Mouse (Mus musculus) testis, adult 2 months (tissue): ENCODE measurements around the gene Ehd1.
"Not testable (repeated sequence)": the region's sequence is repeated elsewhere in the genome, so short reads cannot be mapped to it uniquely, and the experiment has no call there.

Experiments
- CTCF ChIP-seq: fragments of 200-500 bp; IDR thresholded peaks from 2 replicates; pipeline ENCODE4 v1.5.1; 2012; ENCODE audit warnings: low read depth, mild to moderate bottlenecking, inconsistent platforms, low read length, moderate library complexity; ENCODE audit not compliant: control insufficient read depth, insufficient read depth, insufficient replicate concordance
- POLR2A ChIP-seq: fragments of 200-500 bp; IDR thresholded peaks from 2 replicates; pipeline ENCODE4 v1.6.1; 2012; ENCODE audit warnings: low read depth, mild to moderate bottlenecking, inconsistent platforms, low read length, moderate library complexity; ENCODE audit not compliant: control insufficient read depth

DNA sequence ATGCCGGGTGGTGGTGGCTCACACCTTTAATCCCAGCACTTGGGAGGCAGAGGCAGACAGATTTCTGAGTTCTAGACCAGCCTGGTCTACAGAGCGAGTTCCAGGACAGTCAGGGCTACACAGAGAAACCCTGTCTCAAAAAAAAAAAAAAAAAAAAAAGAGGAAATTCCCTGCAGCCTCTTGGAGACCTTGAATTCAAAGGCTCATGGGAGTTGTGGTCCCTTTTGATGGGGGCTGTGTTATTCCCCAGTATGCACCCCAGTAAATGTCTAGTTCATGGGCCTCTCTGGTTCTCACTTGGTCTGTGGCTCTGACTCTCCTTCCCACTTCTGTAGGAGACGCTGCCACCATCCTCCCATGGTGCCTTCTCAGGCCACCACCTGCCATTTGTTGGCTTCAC lies 35.3 kb downstream of the Ehd1 start:
- not testable (repeated sequence) for TF ChIP-seq CTCF, POLR2A
